23 mouse cellular contexts compared by ENCODE assay signal in the genomic region with DNA sequence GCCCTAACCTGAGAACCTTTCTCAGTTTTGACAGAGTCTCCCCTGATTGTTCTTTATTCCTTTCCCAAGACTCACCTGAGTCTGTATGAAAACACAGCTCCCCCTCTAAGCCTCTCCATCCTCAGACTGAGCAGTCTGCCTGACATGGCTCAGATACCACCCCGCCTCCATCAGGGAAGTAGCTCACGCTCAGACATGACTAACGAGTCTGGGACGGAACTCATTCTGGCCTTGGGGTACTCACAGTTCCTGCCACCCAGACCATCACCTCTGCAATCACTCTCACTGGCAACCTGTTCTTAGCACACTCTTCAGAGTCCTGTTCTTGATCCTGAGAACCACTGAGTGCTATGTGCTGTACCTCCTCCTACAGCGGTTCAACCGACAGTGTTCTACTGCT.
"Had no signal": no experiment of that assay in that cellular context is flagged by ENCODE, and none has a peak within 500 bp of the region (broad histone marks: within the 10 kb centered on the region; RNA-seq: fewer than 3 reads in every experiment).

No protein-coding gene starts in this region.

- H3K9ac ChIP-seq: limb, embryonic 15.5 days; liver, embryonic 14.5 days; liver, postnatal 0 days; lung, embryonic 14.5 days; midbrain, embryonic 12.5 days; midbrain, embryonic 15.5 days; neural tube, embryonic 12.5 days; neural tube, embryonic 15.5 days; stomach, embryonic 15.5 days had no signal

- H3K27me3 ChIP-seq: limb, embryonic 15.5 days; midbrain, embryonic 12.5 days; midbrain, embryonic 15.5 days; neural tube, embryonic 12.5 days; neural tube, embryonic 15.5 days; stomach, embryonic 15.5 days had no signal

- H3K4me3 ChIP-seq: layer of hippocampus, adult 2 months; limb, embryonic 15.5 days; midbrain, embryonic 12.5 days; midbrain, embryonic 15.5 days; neural tube, embryonic 12.5 days; neural tube, embryonic 15.5 days; stomach, embryonic 15.5 days had no signal

- H3K4me2 ChIP-seq: limb, embryonic 15.5 days; liver, embryonic 11.5 days; lung, embryonic 14.5 days; midbrain, embryonic 12.5 days; midbrain, embryonic 15.5 days; neural tube, embryonic 12.5 days; neural tube, embryonic 15.5 days; stomach, embryonic 15.5 days had no signal

- DNase-seq: kidney, adult 2 months; kidney, postnatal 25 days; layer of hippocampus, adult 9-11 months; liver, postnatal 0 days; lung, embryonic 14.5 days; right cerebral cortex, adult 18-20 months; right cerebral cortex, postnatal 25 days; spleen, adult 18-20 months; thymus, adult 2 months; thymus, postnatal 14 days; thymus, postnatal 4 days had no signal

- H3K36me3 ChIP-seq: limb, embryonic 15.5 days; midbrain, embryonic 12.5 days; midbrain, embryonic 15.5 days; neural tube, embryonic 15.5 days; stomach, embryonic 15.5 days had no signal

- H3K4me1 ChIP-seq: limb, embryonic 15.5 days; midbrain, embryonic 12.5 days; midbrain, embryonic 15.5 days; neural tube, embryonic 12.5 days; neural tube, embryonic 15.5 days; stomach, embryonic 15.5 days had no signal

- H3K27ac ChIP-seq: kidney, postnatal 0 days; layer of hippocampus, adult 2 months; limb, embryonic 15.5 days; liver, embryonic 14.5 days; macrophage; midbrain, embryonic 12.5 days; midbrain, embryonic 15.5 days; neural tube, embryonic 12.5 days; neural tube, embryonic 15.5 days; stomach, embryonic 15.5 days had no signal

- H3K9me3 ChIP-seq: limb, embryonic 15.5 days; midbrain, embryonic 12.5 days; midbrain, embryonic 15.5 days; neural tube, embryonic 12.5 days; neural tube, embryonic 15.5 days; stomach, embryonic 15.5 days had no signal

- ATAC-seq: liver, postnatal 0 days; lung, postnatal 0 days; midbrain, embryonic 15.5 days had no signal
